Mouse (Mus musculus) MEL (cell line): ENCODE results near the gene Unc45b.
A peak's percentile ranks its signal among the peaks of the same experiment; 100 is the strongest.

ENCODE experiments used
- CTCF ChIP-seq, 3 experiments: IDR thresholded peaks in 2 of 3; conservative IDR thresholded peaks in 1 of 3; 2 replicates each; pipeline ENCODE4 v1.5.1; 2011 to 2012; ENCODE audit warnings: low read length in 3 of 3, low read depth in 2 of 3, mild to moderate bottlenecking in 2 of 3, improper control_type of control experiment in 1 of 3, inconsistent platforms in 1 of 3, mixed read lengths in 1 of 3, moderate library complexity in 1 of 3; ENCODE audit not compliant: control insufficient read depth in 1 of 3, insufficient read depth in 1 of 3, poor library complexity in 1 of 3, severe bottlenecking in 1 of 3
- EP300 ChIP-seq, 2 experiments: IDR thresholded peaks; 2 replicates each; pipeline ENCODE4 v1.6.1; 2011; ENCODE audit warnings: improper control_type of control experiment in 2 of 2, low read length in 2 of 2, low read depth in 1 of 2, mild to moderate bottlenecking in 1 of 2
- GABPA ChIP-seq: IDR thresholded peaks from 2 replicates; pipeline ENCODE4 v1.6.1; 2012; ENCODE audit warnings: low read depth, mild to moderate bottlenecking, inconsistent platforms, low read length, improper control_type of control experiment, moderate library complexity
- MAX ChIP-seq: IDR thresholded peaks from 2 replicates; pipeline ENCODE4 v1.6.1; 2011; ENCODE audit warnings: low read length, improper control_type of control experiment
- MXI1 ChIP-seq: IDR thresholded peaks from 2 replicates; pipeline ENCODE4 v1.6.1; 2011; ENCODE audit warnings: mild to moderate bottlenecking, low read depth, low read length, improper control_type of control experiment
- MYC ChIP-seq: IDR thresholded peaks from 2 replicates; pipeline ENCODE4 v1.6.1; 2011; ENCODE audit warnings: low read depth, mild to moderate bottlenecking, low read length, improper control_type of control experiment, moderate library complexity
- NELFE ChIP-seq: IDR thresholded peaks from 2 replicates; pipeline ENCODE4 v1.6.1; 2011; ENCODE audit warnings: low read depth, low read length, improper control_type of control experiment
- POLR2A ChIP-seq, 2 experiments: IDR thresholded peaks; 2 replicates each; pipeline ENCODE4 v1.6.1; 2011 to 2012; ENCODE audit warnings: low read length in 2 of 2, mild to moderate bottlenecking in 2 of 2, control low read depth in 1 of 2, improper control_type of control experiment in 1 of 2, low read depth in 1 of 2, moderate library complexity in 1 of 2; ENCODE audit not compliant: control insufficient read depth in 1 of 2, insufficient read depth in 1 of 2, poor library complexity in 1 of 2
- RCOR1 ChIP-seq: IDR thresholded peaks from 2 replicates; pipeline ENCODE4 v1.6.1; 2012; ENCODE audit warnings: low read depth, mild to moderate bottlenecking, inconsistent platforms, low read length, improper control_type of control experiment
- SIN3A ChIP-seq: IDR thresholded peaks from 2 replicates; pipeline ENCODE4 v1.6.1; 2012; ENCODE audit warnings: low read length, improper control_type of control experiment, inconsistent platforms
- TBP ChIP-seq: IDR thresholded peaks from 2 replicates; pipeline ENCODE4 v1.8.0; 2011; ENCODE audit warnings: low read depth, low read length, improper control_type of control experiment
- USF1 ChIP-seq: IDR thresholded peaks from 2 replicates; pipeline ENCODE4 v1.6.1; 2014; ENCODE audit warnings: low read depth, mild to moderate bottlenecking, inconsistent platforms, low read length, improper control_type of control experiment, moderate library complexity
- USF2 ChIP-seq, 2 experiments: IDR thresholded peaks; 2 replicates each; pipeline ENCODE4 v1.6.1; 2011 to 2012; ENCODE audit warnings: improper control_type of control experiment in 2 of 2, low read length in 2 of 2, borderline replicate concordance in 1 of 2, inconsistent platforms in 1 of 2, low read depth in 1 of 2, mild to moderate bottlenecking in 1 of 2; ENCODE audit not compliant: insufficient read depth in 1 of 2
- ZKSCAN1 ChIP-seq: IDR thresholded peaks from 2 replicates; pipeline ENCODE4 v1.6.1; 2012; ENCODE audit warnings: low read depth, mild to moderate bottlenecking, inconsistent platforms, low read length, improper control_type of control experiment, moderate library complexity

- TF ChIP-seq CTCF (IDR thresholded peaks at IDR 0.05 in 2 of 3, conservative IDR thresholded peaks at IDR 0.05 in 1 of 3; ENCODE audit: control insufficient read depth in 1 of 3, insufficient read depth in 1 of 3, low read depth in 2 of 3, low read length in 3 of 3, poor library complexity in 1 of 3, severe bottlenecking in 1 of 3): peak; percentile 64 to 100 (median 98)
- TF ChIP-seq NELFE: peak; percentile 82
- TF ChIP-seq POLR2A (IDR thresholded peaks at IDR 0.05; ENCODE audit: control insufficient read depth in 1 of 2, insufficient read depth in 1 of 2, low read depth in 1 of 2, low read length in 2 of 2, poor library complexity in 1 of 2): peak; percentile 70 to 92
- no peak for TF ChIP-seq RCOR1
- TF ChIP-seq GABPA: no peak
- TF ChIP-seq MXI1: peak; percentile 53; the same call in 1 of the 2 replicates
- TF ChIP-seq EP300 (IDR thresholded peaks at IDR 0.05; ENCODE audit: low read depth in 1 of 2, low read length in 2 of 2): 0 out of 4 replicates have a peak, but pooled peaks of 1 of the 2 experiments have one; percentile 26
- peak; percentile 89 for TF ChIP-seq SIN3A
- TF ChIP-seq USF2 (IDR thresholded peaks at IDR 0.05; ENCODE audit: borderline replicate concordance in 1 of 2, insufficient read depth in 1 of 2, low read depth in 1 of 2, low read length in 2 of 2): no peak
- peak; percentile 54 for TF ChIP-seq MYC
- TF ChIP-seq TBP: peak; percentile 91
- TF ChIP-seq ZKSCAN1: no peak
- peak; percentile 14; the same call in 1 of the 2 replicates for TF ChIP-seq MAX
- TF ChIP-seq USF1: no peak
Measured at GRCm38 (mm10) chr11:82890342-82890762, 20.0 kb upstream of the Unc45b start, which contains the start of gene Rad51d.
